Comparison of ENCODE assay signal across 8 mouse cellular contexts in genomic region chr19:8983150-8983650, GRCm38 (mm10). TPM values are rescaled to one million over a fixed set of nuclear protein-coding genes. Genes with fewer than 3 reads are reported as not detected.
DNase-seq lines count a peak whose midpoint lies in the region; ATAC-seq and TF ChIP-seq lines count a peak whose summit lies in the region.

No protein-coding gene starts in this region.

- H3K4me1 ChIP-seq in kidney, adult 2 months (ENCODE audit: control insufficient read depth, insufficient read depth, low read length): peaks cover 2% of the 10 kb centered on the region; the same call in 1 of the 2 replicates
- H3K4me1 ChIP-seq in heart, embryonic 16.5 days (ENCODE audit: control insufficient read depth, insufficient read depth, low read length): peaks cover 65% of the 10 kb centered on the region

- DNase-seq in kidney, adult 2 months: no peak
- no peak for DNase-seq in kidney, adult 8-10 months
- DNase-seq in adrenal gland, postnatal 10 days: peak; percentile 52
- no peak for DNase-seq in right cerebral cortex, postnatal 10 days (ENCODE audit: low spot score in 2 of 2)
- no peak for DNase-seq in ovary, postnatal 14 days (ENCODE audit: low spot score)
- no peak for DNase-seq in right cerebral cortex, adult 2 months (ENCODE audit: low spot score in 2 of 2)

- no peaks in the 10 kb centered on the region for H3K9me3 ChIP-seq in heart, embryonic 16.5 days (replicated peaks; ENCODE audit: control insufficient read depth, low read length)

- WGBS in kidney, adult 2 months: 42% methylated on average over 4 of the region's 4 CpGs
- 14% methylated on average over 4 of the region's 4 CpGs for WGBS in heart, embryonic 16.5 days

- H3K4me2 ChIP-seq in heart, embryonic 16.5 days (ENCODE audit: low read depth, low read length): no peak overlapping the region

- peak overlapping the region; percentile 17; the same call in 1 of the 2 replicates for H3K27ac ChIP-seq in kidney, adult 2 months (ENCODE audit: insufficient read depth, low read depth, low read length)
- peak overlapping the region; percentile 64 for H3K27ac ChIP-seq in heart, embryonic 16.5 days (ENCODE audit: low read length)

- ATAC-seq in heart, embryonic 16.5 days (replicated peaks; ENCODE audit: extremely low read depth, insufficient read depth, low FRiP score): 0 out of 2 replicates have a peak, but pooled peaks have one; percentile 10
- peak; percentile 62 for ATAC-seq in megakaryocyte, adult 5-6 weeks (ENCODE audit: poor library complexity, severe bottlenecking)

- no peaks in the 10 kb centered on the region; the same call in 1 of the 2 replicates for H3K36me3 ChIP-seq in kidney, adult 2 months (ENCODE audit: control insufficient read depth, insufficient read depth, low read length)
- peaks cover 11% of the 10 kb centered on the region for H3K36me3 ChIP-seq in heart, embryonic 16.5 days (ENCODE audit: control insufficient read depth, insufficient read depth)

- no peaks in the 10 kb centered on the region for H3K27me3 ChIP-seq in kidney, adult 2 months (replicated peaks; ENCODE audit: control insufficient read depth, insufficient read depth, low read length)
- no peaks in the 10 kb centered on the region for H3K27me3 ChIP-seq in heart, embryonic 16.5 days (ENCODE audit: control insufficient read depth, insufficient read depth, low read length)

- TF ChIP-seq POLR2A in kidney, adult 2 months (IDR thresholded peaks at IDR 0.05; ENCODE audit: low read depth, low read length): no peak

- no peak overlapping the region for H3K4me3 ChIP-seq in kidney, adult 2 months (ENCODE audit: insufficient read depth, low read depth, low read length)
- H3K4me3 ChIP-seq in heart, embryonic 16.5 days (ENCODE audit: low read length): no peak overlapping the region

- TF ChIP-seq CTCF in kidney, adult 2 months (conservative IDR thresholded peaks at IDR 0.05; ENCODE audit: insufficient read depth, insufficient read length, low read depth, low read length): no peak

- H3K9ac ChIP-seq in heart, embryonic 16.5 days (ENCODE audit: low read length): peak overlapping the region; percentile 56; the same call in 1 of the 2 replicates

RNA-seq across cellular contexts. Expression of gene Ahnak, which starts 5.9 kb away (rescaled TPM):
- polyA plus RNA-seq in kidney, adult 2 months (2012; rRNA removed): 11.9 TPM in 2 replicates
- 100 to 1,000 TPM; 146 to 184 TPM for total RNA-seq in adrenal gland, postnatal 10 days (2021)
- 28.7 and 36.5 TPM in 2 replicates for polyA plus RNA-seq in heart, embryonic 16.5 days (2015; fragmentation: Nextera tagmentation; extraction: Ambion mirVana)
- total RNA-seq in megakaryocyte, adult 5-6 weeks (2015): 372 and 397 TPM in 2 replicates
- 659 and 727 TPM in 2 replicates for total RNA-seq in megakaryocyte, adult 5-6 weeks (2017)

RNA-seq across cellular contexts. Expression of gene Eef1g, which starts 16.4 kb away (rescaled TPM):
- polyA plus RNA-seq in kidney, adult 2 months (2012; rRNA removed): 203 and 236 TPM in 2 replicates
- total RNA-seq in adrenal gland, postnatal 10 days (2021): 100 to 1,000 TPM; 355 to 407 TPM
- polyA plus RNA-seq in heart, embryonic 16.5 days (2015; fragmentation: Nextera tagmentation; extraction: Ambion mirVana): 239 and 240 TPM in 2 replicates
- total RNA-seq in megakaryocyte, adult 5-6 weeks (2015): 319 and 343 TPM in 2 replicates
- total RNA-seq in megakaryocyte, adult 5-6 weeks (2017): 206 and 209 TPM in 2 replicates

RNA-seq across cellular contexts. Expression of gene Tut1, which starts 29.6 kb away (rescaled TPM):
- polyA plus RNA-seq in kidney, adult 2 months (2012; rRNA removed): 14.1 and 14.3 TPM in 2 replicates
- 10 to 100 TPM; 17.4 to 19.3 TPM for total RNA-seq in adrenal gland, postnatal 10 days (2021)
- polyA plus RNA-seq in heart, embryonic 16.5 days (2015; fragmentation: Nextera tagmentation; extraction: Ambion mirVana): 17.5 and 18.4 TPM in 2 replicates
- total RNA-seq in megakaryocyte, adult 5-6 weeks (2015): 1.7 and 2.9 TPM in 2 replicates
- 8.8 and 9.9 TPM in 2 replicates for total RNA-seq in megakaryocyte, adult 5-6 weeks (2017)

RNA-seq across cellular contexts. Expression of gene Mta2, which starts 41.5 kb away (rescaled TPM):
- polyA plus RNA-seq in kidney, adult 2 months (2012; rRNA removed): 16.9 and 19.8 TPM in 2 replicates
- total RNA-seq in adrenal gland, postnatal 10 days (2021): 100 to 1,000 TPM in 1 of 2 experiments, 10 to 100 TPM in 1; 94.8 to 111 TPM
- polyA plus RNA-seq in heart, embryonic 16.5 days (2015; fragmentation: Nextera tagmentation; extraction: Ambion mirVana): 92.1 and 96.0 TPM in 2 replicates
- 47.3 and 53.3 TPM in 2 replicates for total RNA-seq in megakaryocyte, adult 5-6 weeks (2015)
- 98.8 and 106 TPM in 2 replicates for total RNA-seq in megakaryocyte, adult 5-6 weeks (2017)

RNA-seq across cellular contexts. Expression of gene Eml3, which starts 53.8 kb away (rescaled TPM):
- 35.1 and 35.7 TPM in 2 replicates for polyA plus RNA-seq in kidney, adult 2 months (2012; rRNA removed)
- total RNA-seq in adrenal gland, postnatal 10 days (2021): 10 to 100 TPM; 43.6 to 53.3 TPM
- polyA plus RNA-seq in heart, embryonic 16.5 days (2015; fragmentation: Nextera tagmentation; extraction: Ambion mirVana): 16.0 and 17.2 TPM in 2 replicates
- 17.1 and 18.0 TPM in 2 replicates for total RNA-seq in megakaryocyte, adult 5-6 weeks (2015)
- 29.3 and 32.0 TPM in 2 replicates for total RNA-seq in megakaryocyte, adult 5-6 weeks (2017)
